Mouse (Mus musculus): Measurements from ENCODE around the gene Ccdc14.

DNA sequence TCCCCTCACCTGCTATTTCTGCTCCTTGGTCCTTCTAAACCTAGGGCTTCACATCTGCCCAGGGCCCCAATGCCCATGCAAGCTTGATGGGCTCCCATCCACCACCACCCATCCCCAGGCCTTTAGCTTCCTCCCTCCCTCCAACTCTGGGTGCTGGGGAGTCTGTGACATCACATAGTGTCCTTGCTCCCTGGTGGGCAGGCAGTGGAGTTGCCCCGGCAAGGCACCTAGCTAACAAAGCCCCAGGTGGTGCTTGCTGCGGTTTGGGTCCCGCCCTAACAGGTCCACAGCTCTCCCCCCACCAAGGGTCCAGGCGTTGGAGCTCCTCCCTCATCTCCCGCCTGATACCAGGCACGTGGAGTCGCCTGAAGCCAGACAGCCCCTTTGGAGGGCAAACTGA is 40.8 kb upstream of the Ccdc14 start, which contains the start of gene Ropn1:
- no peak for TF ChIP-seq CTCF (IDR thresholded peaks at IDR 0.05)
- TF ChIP-seq EP300 (IDR thresholded peaks at IDR 0.05), result no peak

All from lung, postnatal 0 days (tissue).